Mouse (Mus musculus) neural tube, embryonic 11.5 days (tissue): ENCODE measurements around the gene Lztr1. TPM values are rescaled to one million over a fixed set of nuclear protein-coding genes. Genes with fewer than 3 reads are reported as not detected.

Source experiments
- ATAC-seq: fragments of 200-750 bp; cut with Nextera tagmentation; 2 replicates; pipeline ENCODE4 v1.8.0; 2017; ENCODE audit warnings: moderate number of reproducible peaks, mild to moderate bottlenecking, moderate TSS enrichment, moderate library complexity; ENCODE audit not compliant: insufficient read depth, low FRiP score, low TSS enrichment
- DNase-seq: peaks from one replicate; pipeline ENCODE4 v3.0.0-alpha.2; 2015; ENCODE audit warnings: low spot score
- H3K27ac ChIP-seq: fragments of 300-500 bp; sonication (generic); 2 replicates; pipeline ENCODE4 v1.5.1; 2014; ENCODE audit warnings: low read depth, mild to moderate bottlenecking, low read length
- H3K27me3 ChIP-seq: fragments of 300-500 bp; sonication (generic); 2 replicates; pipeline ENCODE4 v1.6.1; 2014; ENCODE audit warnings: mild to moderate bottlenecking, low read length, mixed read lengths; ENCODE audit not compliant: control insufficient read depth, insufficient read depth
- H3K36me3 ChIP-seq: fragments of 300-500 bp; sonication (generic); 2 replicates; pipeline ENCODE4 v1.6.1; 2014; ENCODE audit warnings: mild to moderate bottlenecking, low read length, moderate library complexity, mixed read lengths; ENCODE audit not compliant: control insufficient read depth, insufficient read depth
- H3K4me1 ChIP-seq: fragments of 300-500 bp; sonication (generic); 2 replicates; pipeline ENCODE4 v1.6.1; 2014; ENCODE audit warnings: low read length, mixed read lengths; ENCODE audit not compliant: control insufficient read depth, insufficient read depth
- H3K4me2 ChIP-seq: fragments of 300-500 bp; sonication (generic); 2 replicates; pipeline ENCODE4 v1.6.1; 2014; ENCODE audit warnings: low read depth, mild to moderate bottlenecking, moderate library complexity
- H3K4me3 ChIP-seq: fragments of 300-500 bp; sonication (generic); 2 replicates; pipeline ENCODE4 v1.5.1; 2014; ENCODE audit warnings: low read depth, low read length
- H3K9ac ChIP-seq: fragments of 300-500 bp; sonication (generic); 2 replicates; pipeline ENCODE4 v1.6.1; 2014; ENCODE audit warnings: mild to moderate bottlenecking, low read length
- H3K9me3 ChIP-seq: fragments of 300-500 bp; sonication (generic); 2 replicates; pipeline ENCODE4 v1.6.1; 2016; ENCODE audit warnings: low read length; ENCODE audit not compliant: control insufficient read depth
- WGBS: fragments of 180-500 bp; shearing (Covaris S2); extraction: QIAGEN DNeasy Blood & Tissue Kit; methylation state at CpG from one replicate; pipeline ENCODE4 v1.1.7; 2014; 5-methylcytosine and 5-hydroxymethylcytosine counted together
- polyA plus RNA-seq: library from polyadenylated mRNA; unstranded; fragments of >200 nt; fragmentation: Nextera tagmentation; extraction: Ambion mirVana; gene quantifications from 2 replicates; pipeline ENCODE4 v1.2.1, GENCODE M21; 2014

The Lztr1 gene
- polyA plus RNA-seq, 1 experiment from 2014 or later, result 92.7 TPM

DNA sequence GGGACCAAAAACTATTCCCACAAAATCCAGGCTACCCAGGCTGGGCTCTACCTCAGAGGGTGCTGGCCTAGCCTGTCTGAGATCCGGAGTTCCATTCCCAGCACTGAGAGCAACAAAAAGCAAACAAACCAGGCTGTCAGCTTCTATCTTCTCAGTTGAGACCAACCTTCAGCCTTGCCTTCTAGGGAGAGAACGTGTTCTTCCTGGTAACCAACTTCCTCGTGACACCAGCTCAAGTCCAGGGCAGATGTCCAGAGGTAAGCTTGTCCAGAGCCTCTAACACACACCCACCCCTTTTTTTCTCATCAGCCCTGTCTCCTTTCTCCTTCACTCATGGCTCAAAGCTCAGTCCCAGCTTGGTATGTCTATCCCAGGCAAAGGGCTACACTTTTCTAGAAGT, 56.3 kb downstream of the Lztr1 start:
- DNase-seq (no peak), ATAC-seq (no peak)
- Histone ChIP-seq H3K4me2 (no peak overlapping the region), H3K9ac (no peak overlapping the region), H3K36me3 (no peaks in the 10 kb centered on the region), H3K4me1 (peaks cover 9% of the 10 kb centered on the region; the same call in 1 of the 2 replicates), H3K27me3 (0 out of 2 replicates have a peak, but pooled peaks cover 2% of the 10 kb centered on the region), H3K9me3 (no peaks in the 10 kb centered on the region), H3K27ac (no peak overlapping the region), H3K4me3 (no peak overlapping the region)
- WGBS, result 71% methylated on average over 3 of the region's 3 CpGs

DNA sequence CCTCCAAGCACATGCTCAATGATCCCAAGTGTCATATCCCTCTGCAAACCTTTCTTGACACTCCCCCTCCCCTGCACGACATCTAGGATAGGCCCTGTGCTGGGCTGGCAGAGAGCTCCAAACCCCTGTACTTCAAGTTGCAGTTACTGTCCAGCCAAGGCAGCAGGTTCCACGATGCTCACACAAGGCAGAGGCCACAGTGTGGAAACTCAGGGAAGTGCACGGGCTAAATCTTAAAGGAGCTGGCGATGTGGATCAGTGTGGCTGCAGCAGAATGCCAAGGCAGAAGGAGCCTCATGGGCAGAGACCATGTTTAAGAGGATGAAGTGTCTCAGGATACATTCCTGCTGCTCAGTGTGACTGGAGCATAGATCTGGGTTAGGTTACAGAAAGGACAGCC, 57.7 kb downstream of the Lztr1 start:
- no peak for ATAC-seq
- WGBS, result 26% methylated on average over 4 of the region's 4 CpGs

More for the DNA sequence above, 57.7 kb downstream of the Lztr1 start:
- peaks cover 4% of the 10 kb centered on the region; the same call in 1 of the 2 replicates for H3K4me1 ChIP-seq
- H3K9ac ChIP-seq, result no peak overlapping the region
- no peak overlapping the region for H3K27ac ChIP-seq
- DNase-seq, result no peak
- no peaks in the 10 kb centered on the region for H3K9me3 ChIP-seq
- H3K4me2 ChIP-seq, result no peak overlapping the region
- no peak overlapping the region for H3K4me3 ChIP-seq
- H3K36me3 ChIP-seq, result no peaks in the 10 kb centered on the region
- no peaks in the 10 kb centered on the region for H3K27me3 ChIP-seq

Other genes with a start within 250 kb of the Lztr1 start
- gene Tmem191c, start 232.6 kb upstream of the Lztr1 start, polyA plus RNA-seq, result 6.7 and 6.8 TPM in 2 replicates
- gene Serpind1, start 177.3 kb upstream of the Lztr1 start, polyA plus RNA-seq, result 0.15 and 0.23 TPM in 2 replicates
- gene Snap29, start 102.7 kb upstream of the Lztr1 start, polyA plus RNA-seq, result 7.3 and 7.7 TPM in 2 replicates
- 42.8 and 51.2 TPM in 2 replicates for gene Pi4ka, start 102.4 kb upstream of the Lztr1 start, polyA plus RNA-seq
- 86.5 and 93.8 TPM in 2 replicates for gene Crkl, start 56.7 kb upstream of the Lztr1 start, polyA plus RNA-seq
- gene Aifm3, start 19.1 kb upstream of the Lztr1 start, polyA plus RNA-seq, result 0.77 and 0.88 TPM in 2 replicates
- 39.6 and 51.4 TPM in 2 replicates for gene Thap7, start 22.4 kb downstream of the Lztr1 start, polyA plus RNA-seq
- gene Lrrc74b, start 52.6 kb downstream of the Lztr1 start, polyA plus RNA-seq, result 0.20 and 0.42 TPM in 2 replicates
- gene P2rx6, start 53.2 kb downstream of the Lztr1 start, polyA plus RNA-seq, result 0.23 and 0.41 TPM in 2 replicates
- 1.7 and 2.9 TPM in 2 replicates for gene Slc7a4, start 74.5 kb downstream of the Lztr1 start, polyA plus RNA-seq
- gene Smpd4, start 110.7 kb downstream of the Lztr1 start, polyA plus RNA-seq, result 41.2 and 45.3 TPM in 2 replicates
- 3.5 and 4.7 TPM in 2 replicates for gene Ccdc74a, start 137.8 kb downstream of the Lztr1 start, polyA plus RNA-seq
- gene Med15, start 224.2 kb downstream of the Lztr1 start, polyA plus RNA-seq, result 40.2 and 40.4 TPM in 2 replicates